Mouse (Mus musculus): ENCODE results near the gene Specc1.

- TF ChIP-seq CTCF (conservative IDR thresholded peaks at IDR 0.05 in 1 of 2, IDR thresholded peaks at IDR 0.05 in 1 of 2; ENCODE audit: low read depth in 2 of 2, low read length in 2 of 2) = no peak
- TF ChIP-seq SMC3 (IDR thresholded peaks at IDR 0.05; ENCODE audit: low read depth, low read length) = no peak
- no peak for TF ChIP-seq POLR2A (IDR thresholded peaks at IDR 0.05; ENCODE audit: low read depth, low read length)
- TF ChIP-seq ZC3H11A (IDR thresholded peaks at IDR 0.05; ENCODE audit: low read depth, low read length) = no peak
Measured at GRCm38 (mm10) chr11:62075071-62075470, 118.5 kb downstream of the Specc1 start.

Data from CH12.LX (cell line).